In genomic region chr6:100452097-100453002, GRCm38 (mm10) we compare ENCODE assay signal across 14 mouse cellular contexts.
DNase-seq lines count a peak whose midpoint lies in the region; ATAC-seq and TF ChIP-seq lines count a peak whose summit lies in the region.
"Had no signal": no experiment of that assay in that cellular context is flagged by ENCODE, and none has a peak within 500 bp of the region (broad histone marks: within the 10 kb centered on the region; RNA-seq: fewer than 3 reads in every experiment).

No protein-coding gene starts in this region.

- ATAC-seq in intestine, embryonic 16.5 days, result peak; percentile 94
- ATAC-seq in liver, embryonic 13.5 days (ENCODE audit: low read depth), result peak; percentile 74
- ATAC-seq in megakaryocyte progenitor cell, adult 5-6 weeks (replicated peaks; ENCODE audit: poor library complexity), result no peak

- DNase-seq in kidney, adult 9 months, result peak; percentile 13
- DNase-seq in kidney, postnatal 10 days, result no peak
- no peak for DNase-seq in ES-E14 (ENCODE audit: low read depth, low spot score)
- DNase-seq in liver, embryonic 13.5 days, result no peak
- DNase-seq in right cerebral cortex, postnatal 14 days, result no peak
- no peak for DNase-seq in cerebellum, adult 11 months
- DNase-seq: adrenal gland, postnatal 14 days; gastrocnemius, adult 2 months had no signal

- peak overlapping the region; percentile 59; the same call in 1 of the 2 replicates for H3K27ac ChIP-seq in ES-E14 (ENCODE audit: insufficient read depth, low read depth, low read length, poor library complexity, severe bottlenecking)
- no peak overlapping the region for H3K27ac ChIP-seq in intestine, embryonic 16.5 days (ENCODE audit: low read length)
- no peak overlapping the region for H3K27ac ChIP-seq in liver, embryonic 13.5 days
- H3K27ac ChIP-seq: gastrocnemius, adult 2 months; heart, embryonic 13.5 days; hindbrain, embryonic 15.5 days; layer of hippocampus, adult 2 months; macrophage had no signal

- H3K9ac ChIP-seq in ES-E14 (ENCODE audit: insufficient read depth, low read depth, low read length, poor library complexity, severe bottlenecking), result no peak overlapping the region
- H3K9ac ChIP-seq in intestine, embryonic 16.5 days (ENCODE audit: low read depth, low read length), result no peak overlapping the region
- H3K9ac ChIP-seq in liver, embryonic 13.5 days, result no peak overlapping the region
- H3K9ac ChIP-seq: heart, embryonic 13.5 days; hindbrain, embryonic 15.5 days had no signal

- no peaks in the 10 kb centered on the region for H3K9me3 ChIP-seq in ES-E14 (ENCODE audit: control insufficient read depth, insufficient read depth, low read depth, low read length)
- H3K9me3 ChIP-seq in intestine, embryonic 16.5 days (ENCODE audit: control insufficient read depth, low read length), result peaks cover 6% of the 10 kb centered on the region
- peaks cover 6% of the 10 kb centered on the region for H3K9me3 ChIP-seq in liver, embryonic 13.5 days (replicated peaks)
- H3K9me3 ChIP-seq: hindbrain, embryonic 15.5 days had no signal

- in situ Hi-C loops in ES-E14 (cut with MboI; ENCODE audit: low sequenced_read_pairs in 2 of 2, unreplicated experiment in 2 of 2), result no loop called here

- no peaks in the 10 kb centered on the region for H3K27me3 ChIP-seq in intestine, embryonic 16.5 days (replicated peaks; ENCODE audit: control insufficient read depth, insufficient read depth, low read length)
- no peaks in the 10 kb centered on the region for H3K27me3 ChIP-seq in liver, embryonic 13.5 days
- H3K27me3 ChIP-seq: heart, embryonic 13.5 days; hindbrain, embryonic 15.5 days had no signal

- H3K4me3 ChIP-seq in ES-E14 (ENCODE audit: insufficient read depth in 1 of 2, low read depth in 1 of 2, low read length in 2 of 2, poor library complexity in 1 of 2, severe bottlenecking in 1 of 2), result no peak overlapping the region
- no peak overlapping the region for H3K4me3 ChIP-seq in intestine, embryonic 16.5 days (ENCODE audit: low read length)
- H3K4me3 ChIP-seq in liver, embryonic 13.5 days (replicated peaks), result no peak overlapping the region
- H3K4me3 ChIP-seq: gastrocnemius, adult 2 months; heart, embryonic 13.5 days; hindbrain, embryonic 15.5 days; layer of hippocampus, adult 2 months had no signal

- H3K4me1 ChIP-seq in ES-E14 (ENCODE audit: control insufficient read depth in 2 of 2, insufficient read depth in 2 of 2, low read length in 2 of 2, poor library complexity in 1 of 2), result peaks cover 0 to 20% of the 10 kb centered on the region in 2 experiments; a peak in 2 of 4 replicates
- peaks cover 2% of the 10 kb centered on the region; the same call in 1 of the 2 replicates for H3K4me1 ChIP-seq in intestine, embryonic 16.5 days (ENCODE audit: control insufficient read depth, insufficient read depth, low read length)
- peaks cover 6% of the 10 kb centered on the region; the same call in 1 of the 2 replicates for H3K4me1 ChIP-seq in liver, embryonic 13.5 days (replicated peaks)

- no peak overlapping the region for H3K4me2 ChIP-seq in intestine, embryonic 16.5 days (ENCODE audit: low read depth, low read length)
- H3K4me2 ChIP-seq in liver, embryonic 13.5 days, result no peak overlapping the region
- H3K4me2 ChIP-seq: heart, embryonic 13.5 days; hindbrain, embryonic 15.5 days had no signal

- no peaks in the 10 kb centered on the region for H3K36me3 ChIP-seq in ES-E14 (ENCODE audit: control insufficient read depth, insufficient read depth, low read length, poor library complexity, severe bottlenecking)
- no peaks in the 10 kb centered on the region for H3K36me3 ChIP-seq in intestine, embryonic 16.5 days (ENCODE audit: control insufficient read depth, insufficient read depth, low read length)
- no peaks in the 10 kb centered on the region for H3K36me3 ChIP-seq in liver, embryonic 13.5 days
- H3K36me3 ChIP-seq: heart, embryonic 13.5 days; hindbrain, embryonic 15.5 days had no signal

- WGBS in intestine, embryonic 16.5 days, result 51% methylated on average over 9 of the region's 9 CpGs
- 42% methylated on average over 9 of the region's 9 CpGs for WGBS in liver, embryonic 13.5 days (ENCODE audit: insufficient replicate concordance)

TF ChIP-seq in ES-E14, 5 proteins besides CTCF, POLR2A, EP300 and RAD21:
- TF ChIP-seq ZNF384 (IDR thresholded peaks at IDR 0.05; ENCODE audit: low read depth, low read length), result no peak
